Mouse (Mus musculus) CH12.LX (cell line): ENCODE data around the gene Mrps33. TPM values are rescaled to one million over a fixed set of nuclear protein-coding genes. Genes with fewer than 3 reads are reported as not detected.

Experiments
- DNase-seq: peaks from one replicate; pipeline ENCODE4 v3.0.0-alpha.2; 2013; ENCODE audit errors: extremely low read depth
- H3K27ac ChIP-seq: 2 replicates; pipeline ENCODE4 v1.5.1; 2012; ENCODE audit warnings: low read depth, mild to moderate bottlenecking, control low read depth, moderate library complexity; ENCODE audit not compliant: insufficient read depth
- H3K27me3 ChIP-seq: replicated peaks from 2 replicates; pipeline ENCODE3; 2012; ENCODE audit warnings: inconsistent platforms
- H3K36me3 ChIP-seq, 2 experiments: replicated peaks in 1 of 2; 2 replicates each; pipeline versions ENCODE3 to v1.6.1; 2012; ENCODE audit warnings: inconsistent platforms in 1 of 2, low read length in 1 of 2, mild to moderate bottlenecking in 1 of 2, mixed read lengths in 1 of 2, moderate library complexity in 1 of 2; ENCODE audit not compliant: control insufficient read depth in 1 of 2, insufficient read depth in 1 of 2
- H3K4me1 ChIP-seq, 2 experiments: 2 replicates each; pipeline ENCODE4 v1.6.1; 2012; ENCODE audit warnings: inconsistent platforms in 1 of 2, moderate library complexity in 1 of 2; ENCODE audit not compliant: insufficient read depth in 2 of 2, control insufficient read depth in 1 of 2
- H3K4me2 ChIP-seq: 2 replicates; pipeline ENCODE4 v1.6.1; 2012; ENCODE audit warnings: low read depth, mild to moderate bottlenecking, control low read depth; ENCODE audit not compliant: poor library complexity, insufficient read depth, severe bottlenecking
- H3K4me3 ChIP-seq, 3 experiments: fragments of 150-350 bp in 1 of 3; sonication (generic) in 1 of 3; replicated peaks in 1 of 3; 2 replicates each; pipeline versions ENCODE3 to v1.5.1; 2011 to 2012; ENCODE audit warnings: low read depth in 2 of 3, low read length in 2 of 3, mild to moderate bottlenecking in 2 of 3, moderate library complexity in 2 of 3, control low read depth in 1 of 3, improper control_type of control experiment in 1 of 3, inconsistent platforms in 1 of 3, mixed read lengths in 1 of 3; ENCODE audit not compliant: poor library complexity in 1 of 3
- H3K79me2 ChIP-seq: replicated peaks from 2 replicates; pipeline ENCODE4 v1.6.1; 2012; ENCODE audit warnings: mild to moderate bottlenecking, moderate library complexity; ENCODE audit not compliant: control insufficient read depth, poor library complexity, insufficient read depth, severe bottlenecking; ENCODE audit errors: extremely low read depth
- H3K9ac ChIP-seq: 2 replicates; pipeline ENCODE4 v1.6.1; 2012; ENCODE audit warnings: low read depth, mild to moderate bottlenecking, control low read depth, moderate library complexity; ENCODE audit not compliant: insufficient read depth
- H3K9me3 ChIP-seq: replicated peaks from 2 replicates; pipeline ENCODE3; 2012; ENCODE audit warnings: low read length, inconsistent platforms, mixed read lengths
- CHD1 ChIP-seq: IDR thresholded peaks from 2 replicates; pipeline ENCODE4 v1.6.1; 2012; ENCODE audit warnings: low read depth, low read length, improper control_type of control experiment, inconsistent platforms
- CHD2 ChIP-seq: IDR thresholded peaks from 2 replicates; pipeline ENCODE4 v1.6.1; 2011; ENCODE audit warnings: low read length, improper control_type of control experiment
- EP300 ChIP-seq: IDR thresholded peaks from 2 replicates; pipeline ENCODE4 v1.6.1; 2011; ENCODE audit warnings: low read length, improper control_type of control experiment
- ETS1 ChIP-seq: conservative IDR thresholded peaks from 2 replicates; pipeline ENCODE4 v1.6.1; 2012; ENCODE audit warnings: low read depth, mild to moderate bottlenecking, inconsistent platforms, low read length, improper control_type of control experiment, moderate library complexity
- GABPA ChIP-seq: IDR thresholded peaks from 2 replicates; pipeline ENCODE4 v1.6.1; 2012; ENCODE audit warnings: low read depth, low read length, improper control_type of control experiment, inconsistent platforms; ENCODE audit not compliant: insufficient replicate concordance
- JUND ChIP-seq: conservative IDR thresholded peaks from 2 replicates; pipeline ENCODE4 v1.6.1; 2011; ENCODE audit warnings: low read depth, low read length, improper control_type of control experiment
- KAT2A ChIP-seq: IDR thresholded peaks from 2 replicates; pipeline ENCODE4 v1.6.1; 2012; ENCODE audit warnings: low read length, improper control_type of control experiment, inconsistent platforms; ENCODE audit not compliant: insufficient replicate concordance
- MAZ ChIP-seq: IDR thresholded peaks from 2 replicates; pipeline ENCODE4 v1.6.1; 2012; ENCODE audit warnings: low read depth, mild to moderate bottlenecking, inconsistent platforms, low read length, improper control_type of control experiment, moderate library complexity
- MYC ChIP-seq: IDR thresholded peaks from 2 replicates; pipeline ENCODE4 v1.6.1; 2011; ENCODE audit warnings: low read depth, mild to moderate bottlenecking, improper control_type of control experiment, low read length
- POLR2A ChIP-seq: IDR thresholded peaks from 2 replicates; pipeline ENCODE4 v1.6.1; 2011; ENCODE audit warnings: low read depth, mild to moderate bottlenecking, improper control_type of control experiment, low read length
- POLR2AphosphoS2 ChIP-seq: IDR thresholded peaks from 2 replicates; pipeline ENCODE4 v1.6.1; 2011; ENCODE audit warnings: low read depth, low read length, improper control_type of control experiment
- SIN3A ChIP-seq: IDR thresholded peaks from 2 replicates; pipeline ENCODE4 v1.6.1; 2012; ENCODE audit warnings: low read length, improper control_type of control experiment, inconsistent platforms
- SMC3 ChIP-seq: IDR thresholded peaks from 2 replicates; pipeline ENCODE4 v1.6.1; 2011; ENCODE audit warnings: low read depth, low read length, improper control_type of control experiment
- TBP ChIP-seq: conservative IDR thresholded peaks from 2 replicates; pipeline ENCODE4 v1.6.1; 2011; ENCODE audit warnings: low read depth, low read length, improper control_type of control experiment
- TCF12 ChIP-seq: IDR thresholded peaks from 2 replicates; pipeline ENCODE4 v1.6.1; 2014; ENCODE audit warnings: low read depth, mild to moderate bottlenecking, inconsistent platforms, low read length, improper control_type of control experiment
- UBTF ChIP-seq: IDR thresholded peaks from 2 replicates; pipeline ENCODE4 v1.6.1; 2012; ENCODE audit warnings: low read depth, mild to moderate bottlenecking, inconsistent platforms, low read length, improper control_type of control experiment, moderate library complexity
- USF2 ChIP-seq: conservative IDR thresholded peaks from 2 replicates; pipeline ENCODE4 v1.6.1; 2011; ENCODE audit warnings: low read depth, low read length, improper control_type of control experiment
- dilution Hi-C: fragments of 300-500 bp; cut with MboI; formaldehyde crosslinking; loops from 2 replicates; pipeline ENCODE4 v1.14.3; 2020; ENCODE audit warnings: low sequenced_read_pairs; ENCODE audit not compliant: extremely low pct_unique_long_range_greater_than_20kb, extremely low pct_ligation_motif_present
- in situ Hi-C: fragments of 300-500 bp; cut with MboI; formaldehyde crosslinking; loops from 3 replicates; pipeline ENCODE4 v1.14.3; 2019; ENCODE audit warnings: low sequenced_read_pairs, low pct_ligation_motif_present, low pct_unique_long_range_greater_than_20kb, mixed read lengths
- polyA plus RNA-seq: library from polyadenylated mRNA; unstranded; fragments of >175 nt; gene quantifications from 2 replicates; pipeline ENCODE4 v1.2.1, GENCODE M21; 2012; ENCODE audit warnings: low read depth; ENCODE audit not compliant: insufficient read length
- total RNA-seq, 2 experiments: library from RNA; depleted of rRNA; stranded (reverse); fragments of 300-350 nt in 1 of 2; fragments of >200 nt in 1 of 2; gene quantifications; 2 replicates each; pipeline ENCODE4 v1.2.3; 2012 to 2014

Gene Mrps33
- total and polyA plus RNA-seq, 3 experiments = 138 to 346 (median 166) TPM

DNA sequence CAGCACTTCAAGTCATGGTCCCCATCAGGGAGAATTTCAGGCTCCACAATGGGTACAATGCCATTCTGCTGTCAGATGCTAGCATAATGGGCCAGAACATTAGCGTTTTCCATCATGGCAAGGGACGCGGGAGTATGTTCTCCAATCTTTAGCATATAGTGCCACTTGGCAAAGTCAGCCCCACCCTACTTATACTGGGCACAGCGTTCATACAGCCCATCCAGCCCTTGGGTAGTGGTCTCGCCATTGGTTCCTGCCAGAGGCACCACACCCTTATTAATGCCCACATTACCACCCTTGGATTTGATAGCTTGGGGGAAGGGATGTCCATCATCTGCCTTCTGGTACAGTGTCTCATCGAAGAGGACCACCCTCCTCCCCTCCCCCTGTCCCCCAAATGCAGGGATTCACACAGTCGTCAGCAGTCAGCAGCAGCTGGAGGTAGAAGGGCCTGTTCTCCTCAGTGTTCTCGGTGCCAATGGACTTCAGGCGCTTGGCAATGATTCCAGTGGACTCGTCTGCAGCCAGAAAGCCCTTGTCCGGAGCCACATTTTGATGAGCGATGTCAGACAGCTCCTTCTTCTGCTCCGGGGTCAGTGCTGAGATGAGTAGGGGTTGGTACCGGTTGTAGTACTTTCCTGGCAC lies 33.0 kb upstream of the Mrps33 start:
- Histone ChIP-seq H3K4me2 (no peak overlapping the region), H3K4me3 (no peak overlapping the region), H3K27me3 (no peaks in the 10 kb centered on the region), H3K9ac (no peak overlapping the region), H3K36me3 (no peaks in the 10 kb centered on the region), H3K4me1 (peaks cover under 1 to 9% of the 10 kb centered on the region in 2 experiments), H3K27ac (no peak overlapping the region), H3K79me2 (no peaks in the 10 kb centered on the region), H3K9me3 (no peaks in the 10 kb centered on the region)
- TF ChIP-seq ETS1 = no peak
- TF ChIP-seq KAT2A = no peak
- TF ChIP-seq TBP = no peak
- dilution Hi-C loops (no loop called here), in situ Hi-C loops (no loop called here)
- DNase-seq = no peak

DNA sequence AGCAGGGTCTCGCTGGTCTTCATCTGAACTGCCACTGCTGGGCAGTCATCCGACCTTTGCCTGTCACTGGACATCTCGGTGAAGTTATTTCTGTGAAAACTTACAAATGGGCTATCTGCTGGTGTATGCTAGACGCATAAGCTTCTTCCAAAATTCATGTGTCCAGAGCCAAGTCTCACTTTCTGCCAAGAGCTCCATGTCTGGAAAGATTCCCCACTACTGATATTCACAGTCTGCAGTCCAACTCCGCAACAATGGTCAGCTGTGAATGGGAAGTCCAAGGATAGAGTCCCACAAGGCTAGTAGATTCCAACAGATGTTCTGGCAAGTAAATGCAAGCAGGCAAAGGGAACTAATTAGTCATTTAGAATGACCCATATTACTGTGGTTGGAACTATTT lies 17.9 kb upstream of the Mrps33 start:
- Histone ChIP-seq H3K4me1 (peaks cover 0 to 15% of the 10 kb centered on the region in 2 experiments; a peak in 2 of 4 replicates), H3K9ac (no peak overlapping the region), H3K4me2 (no peak overlapping the region), H3K27me3 (no peaks in the 10 kb centered on the region), H3K4me3 (no peak overlapping the region), H3K36me3 (no peaks in the 10 kb centered on the region), H3K27ac (no peak overlapping the region), H3K9me3 (peaks cover 4% of the 10 kb centered on the region), H3K79me2 (no peaks in the 10 kb centered on the region)
- no peak for DNase-seq
- in situ Hi-C loops = no loop called here
- TF ChIP-seq UBTF (no peak), POLR2A (no peak), USF2 (no peak), POLR2AphosphoS2 (no peak), SIN3A (no peak), CHD2 (no peak), SMC3 (no peak), TBP (no peak), MYC (no peak), TCF12 (no peak), KAT2A (no peak), MAZ (no peak), JUND (no peak), GABPA (no peak), CHD1 (no peak), EP300 (no peak)
- dilution Hi-C loops = no loop called here
